Mouse (Mus musculus) embryonic fibroblast, embryonic 13.5 days (primary cell): ENCODE measurements around the gene Eif2b1. TPM values are rescaled to one million over a fixed set of nuclear protein-coding genes. Genes with fewer than 3 reads are reported as not detected.

Experiments used
- H3K27ac ChIP-seq: 2 replicates; pipeline ENCODE4 v1.5.1; 2012; ENCODE audit warnings: low read length, control low read depth, inconsistent platforms; ENCODE audit not compliant: insufficient read depth
- H3K4me1 ChIP-seq: 2 replicates; pipeline ENCODE4 v1.6.1; 2011; ENCODE audit warnings: low read length; ENCODE audit not compliant: control insufficient read depth, insufficient read depth
- H3K4me3 ChIP-seq: 2 replicates; pipeline ENCODE4 v1.5.1; 2011; ENCODE audit warnings: mild to moderate bottlenecking, control low read depth, low read length; ENCODE audit not compliant: insufficient read depth
- CTCF ChIP-seq: IDR thresholded peaks from 2 replicates; pipeline ENCODE4 v1.5.1; 2011; ENCODE audit warnings: mild to moderate bottlenecking, control low read depth, low read length, moderate library complexity, borderline replicate concordance; ENCODE audit not compliant: insufficient read depth
- POLR2A ChIP-seq: IDR thresholded peaks from 2 replicates; pipeline ENCODE4 v1.6.1; 2011; ENCODE audit warnings: low read depth, mild to moderate bottlenecking, control low read depth, low read length, moderate library complexity
- polyA plus RNA-seq: library from polyadenylated mRNA; stranded (reverse); fragments of >200 nt; gene quantifications from 2 replicates; pipeline ENCODE4 v1.2.4, GENCODE M21; 2011; ENCODE audit warnings: low read depth; ENCODE audit not compliant: missing spikeins, insufficient read length

Gene Eif2b1
- polyA plus RNA-seq, 1 experiment, result 49.8 TPM

- H3K27ac ChIP-seq, result no peak overlapping the region
- peak overlapping the region; percentile 82 for H3K4me3 ChIP-seq
- TF ChIP-seq CTCF (no peak), POLR2A (no peak; the same call in 1 of the 2 replicates)
- 0 out of 2 replicates have a peak, but pooled peaks cover 4% of the 10 kb centered on the region for H3K4me1 ChIP-seq
Observed at GRCm38 (mm10) chr5:124598224-124599174, 19.6 kb upstream of the Eif2b1 start.

- H3K4me3 ChIP-seq, result no peak overlapping the region
- TF ChIP-seq CTCF, result no peak
- no peak for TF ChIP-seq POLR2A
- no peak overlapping the region for H3K27ac ChIP-seq
- H3K4me1 ChIP-seq, result no peaks in the 10 kb centered on the region
Observed at GRCm38 (mm10) chr5:124592768-124593167, 13.8 kb upstream of the Eif2b1 start.

- no peak overlapping the region for H3K4me3 ChIP-seq
- H3K4me1 ChIP-seq, result no peaks in the 10 kb centered on the region
- H3K27ac ChIP-seq, result no peak overlapping the region
- TF ChIP-seq CTCF (no peak), POLR2A (no peak)
Observed at GRCm38 (mm10) chr5:124582515-124582914, 3.6 kb upstream of the Eif2b1 start.

- no peak for TF ChIP-seq CTCF
- TF ChIP-seq POLR2A, result no peak
- no peaks in the 10 kb centered on the region for H3K4me1 ChIP-seq
- no peak overlapping the region for H3K4me3 ChIP-seq
- no peak overlapping the region for H3K27ac ChIP-seq
Observed at GRCm38 (mm10) chr5:124575467-124575866, 3.5 kb downstream of the Eif2b1 start.

GRCm38 (mm10) chr5:124571068-124571467, 7.9 kb downstream of the Eif2b1 start:
- TF ChIP-seq POLR2A, result no peak
- no peak for TF ChIP-seq CTCF
- no peaks in the 10 kb centered on the region for H3K4me1 ChIP-seq
- H3K27ac ChIP-seq, result no peak overlapping the region
- H3K4me3 ChIP-seq, result no peak overlapping the region

GRCm38 (mm10) chr5:124555145-124555544, 23.8 kb downstream of the Eif2b1 start:
- Histone ChIP-seq H3K4me3 (no peak overlapping the region), H3K27ac (no peak overlapping the region), H3K4me1 (no peaks in the 10 kb centered on the region)
- TF ChIP-seq POLR2A (no peak), CTCF (no peak)

- Histone ChIP-seq H3K27ac (no peak overlapping the region), H3K4me1 (no peaks in the 10 kb centered on the region), H3K4me3 (peak overlapping the region; percentile 73)
- TF ChIP-seq POLR2A (no peak), CTCF (no peak)
Observed at GRCm38 (mm10) chr5:124553607-124554006, 25.3 kb downstream of the Eif2b1 start.

GRCm38 (mm10) chr5:124552558-124553307, 26.2 kb downstream of the Eif2b1 start, which contains the start of gene Ddx55:
TSS of gene Ddx55 (plus strand) at chr5:124552864.
- peak; percentile 81 for TF ChIP-seq POLR2A
- TF ChIP-seq CTCF, result peak; percentile 39; the same call in 1 of the 2 replicates
- peak within 1 kb of the TSS; percentile 73 for H3K4me3 ChIP-seq
- H3K4me1 ChIP-seq, result no peaks in the 10 kb centered on the region
- H3K27ac ChIP-seq, result peak within 1 kb of the TSS; percentile 63

GRCm38 (mm10) chr5:124552094-124552472, 26.8 kb downstream of the Eif2b1 start:
- peak overlapping the region; percentile 63 for H3K27ac ChIP-seq

More at GRCm38 (mm10) chr5:124552094-124552472, 26.8 kb downstream of the Eif2b1 start:
- TF ChIP-seq POLR2A (0 out of 2 replicates have a peak, but pooled peaks have one; percentile 2), CTCF (no peak)
- Histone ChIP-seq H3K4me3 (peak overlapping the region; percentile 73), H3K4me1 (no peaks in the 10 kb centered on the region)
